Mouse (Mus musculus) liver, adult (tissue): Measurements from ENCODE around the gene Defb29.

Experiments
- GATA4 ChIP-seq: IDR thresholded peaks from 2 replicates; pipeline ENCODE4 v1.6.1; 2014; ENCODE audit warnings: mild to moderate bottlenecking, low read length; ENCODE audit not compliant: insufficient replicate concordance

Gene Defb29

DNA sequence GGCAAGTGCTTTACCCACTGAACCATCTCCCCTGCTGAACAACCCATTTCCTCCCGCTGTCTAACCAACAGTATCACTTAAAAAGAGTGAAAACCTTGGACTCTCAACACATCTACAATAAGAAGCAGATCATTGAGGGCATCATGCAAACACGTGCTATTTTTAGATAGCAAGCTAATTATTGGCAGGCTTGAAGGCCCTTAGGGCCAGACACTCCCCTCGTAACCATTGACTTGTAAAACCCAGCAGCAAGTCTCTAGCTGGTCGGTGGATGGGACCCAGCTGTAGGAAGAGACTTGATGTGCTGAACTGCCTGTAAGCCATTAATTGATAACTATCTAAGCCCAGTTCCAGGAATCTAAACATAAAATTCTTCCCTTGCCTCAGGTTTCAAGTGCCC, 3.6 kb upstream of the Defb29 start:
- no peak for TF ChIP-seq GATA4

DNA sequence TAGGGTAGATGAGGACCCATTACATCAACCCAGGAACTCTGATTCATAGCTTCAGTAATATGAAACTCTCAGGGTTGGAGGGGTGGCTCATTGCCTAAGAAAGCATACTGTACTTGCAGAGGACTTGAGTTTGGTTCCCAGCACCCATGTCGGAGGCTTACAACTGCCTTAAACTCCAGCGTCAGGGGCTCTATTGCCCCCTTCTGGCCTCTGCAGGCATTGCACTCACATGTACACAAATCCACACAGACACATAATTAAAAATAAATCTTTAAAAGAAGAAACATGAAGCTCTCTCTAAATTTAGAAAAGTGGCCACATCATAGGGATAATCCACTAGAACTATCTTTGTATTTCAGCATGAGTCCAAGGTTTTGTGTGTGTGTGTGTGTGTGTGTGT, 3.0 kb upstream of the Defb29 start:
- no peak for TF ChIP-seq GATA4

DNA sequence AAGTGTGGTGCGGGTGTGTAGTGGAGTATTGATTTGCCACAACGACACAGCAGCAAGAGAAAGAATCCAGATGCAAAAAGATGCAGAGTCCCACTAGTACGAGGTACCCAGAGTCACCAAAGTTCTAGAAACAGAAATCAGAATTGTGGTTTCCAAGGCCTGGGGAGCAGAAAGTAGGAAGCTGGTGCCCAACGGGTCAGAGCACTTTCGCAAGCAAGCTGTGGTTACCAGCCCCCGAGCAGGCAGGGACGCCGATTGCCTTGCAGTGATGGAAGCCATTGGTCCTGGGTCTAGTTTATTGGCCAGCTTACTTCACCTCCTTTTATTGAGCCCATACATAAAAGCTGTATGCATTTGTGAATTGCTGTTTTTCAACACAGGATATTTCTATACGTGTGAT, 2.1 kb upstream of the Defb29 start:
- TF ChIP-seq GATA4: no peak

DNA sequence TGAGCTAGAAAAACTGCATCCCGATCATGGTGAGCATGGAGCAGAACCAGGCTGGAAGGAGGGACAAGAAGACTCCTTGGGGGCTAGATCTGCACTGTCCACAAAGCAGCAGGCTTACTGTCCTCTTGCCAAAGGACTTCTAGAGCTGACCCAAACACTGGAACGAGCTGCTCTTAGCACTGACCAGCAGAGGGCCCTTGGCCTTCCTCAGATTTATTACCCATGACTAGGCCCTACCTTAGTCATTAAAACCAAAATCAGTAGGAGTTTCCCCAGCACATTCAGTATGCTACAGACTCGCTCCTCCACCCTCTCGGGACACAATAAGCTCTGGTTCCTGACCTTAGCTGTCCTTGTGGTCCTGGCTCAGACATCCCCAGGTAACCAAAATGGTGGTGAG, 21.9 kb downstream of the Defb29 start, which contains the start of gene Defb28:
Defb28 (plus strand) TSS at position 275 of the 400 bp plus-strand sequence.
- no peak for TF ChIP-seq GATA4

DNA sequence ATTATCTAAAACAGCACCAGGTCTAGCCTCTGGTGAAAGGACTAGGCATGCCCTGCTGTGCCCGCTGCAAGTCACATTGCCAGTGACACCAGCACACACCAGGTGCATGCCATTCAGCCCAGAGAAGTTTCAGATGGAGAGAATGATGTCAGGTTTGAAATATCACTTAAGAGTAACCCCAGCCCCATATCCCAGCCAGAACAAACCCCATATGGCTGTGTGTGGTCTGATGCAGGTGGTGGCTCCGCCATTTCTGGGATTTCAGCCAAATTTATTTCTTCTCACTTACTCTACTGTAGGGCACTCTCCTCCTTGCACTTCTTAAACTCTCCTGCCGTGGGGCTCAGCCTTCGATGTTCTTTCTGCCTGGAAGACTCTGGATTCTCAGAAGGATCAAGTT, 23.8 kb downstream of the Defb29 start:
- no peak for TF ChIP-seq GATA4

DNA sequence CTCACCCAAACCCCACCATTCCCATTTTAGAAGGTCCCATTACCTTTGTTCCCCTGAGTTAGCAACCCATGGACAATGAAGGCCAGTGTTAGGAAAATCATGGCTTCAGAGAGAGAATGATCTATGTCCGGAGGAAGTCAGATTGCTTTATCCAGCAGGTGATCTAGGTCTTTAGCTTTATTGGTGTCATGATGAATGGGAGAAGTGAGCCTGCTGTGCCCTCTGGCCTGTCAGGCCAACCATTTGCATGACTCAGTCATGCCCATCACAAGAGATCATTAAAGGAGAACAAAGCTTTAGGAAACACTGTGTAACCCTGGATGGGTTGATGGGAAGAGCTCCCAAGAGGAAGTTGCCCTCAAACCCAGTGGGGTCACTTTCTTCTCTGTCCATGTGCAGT, 28.3 kb downstream of the Defb29 start, which contains the start of gene Defb26:
Defb26 (minus strand) TSS at position 101 of the 400 bp plus-strand sequence.
- TF ChIP-seq GATA4: no peak

DNA sequence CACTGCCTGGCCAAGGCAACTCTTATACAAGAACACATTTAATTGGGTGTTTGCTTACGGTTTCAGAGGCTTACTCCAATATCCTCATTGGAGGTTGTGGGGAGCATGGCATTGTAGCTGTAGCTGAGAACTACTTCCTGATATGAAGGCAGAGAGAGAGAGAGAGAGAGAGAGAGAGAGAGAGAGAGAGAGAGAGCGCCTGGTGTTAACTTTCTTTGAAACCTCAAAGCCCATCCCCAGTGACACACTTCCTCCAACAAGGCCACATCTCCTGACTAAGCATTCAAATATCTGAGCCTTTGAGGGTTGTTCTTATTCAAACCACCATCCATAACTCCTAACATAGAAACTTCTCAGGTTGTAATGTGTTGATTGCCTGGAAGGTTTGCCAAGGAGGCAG, 35.9 kb downstream of the Defb29 start:
- TF ChIP-seq GATA4: no peak

DNA sequence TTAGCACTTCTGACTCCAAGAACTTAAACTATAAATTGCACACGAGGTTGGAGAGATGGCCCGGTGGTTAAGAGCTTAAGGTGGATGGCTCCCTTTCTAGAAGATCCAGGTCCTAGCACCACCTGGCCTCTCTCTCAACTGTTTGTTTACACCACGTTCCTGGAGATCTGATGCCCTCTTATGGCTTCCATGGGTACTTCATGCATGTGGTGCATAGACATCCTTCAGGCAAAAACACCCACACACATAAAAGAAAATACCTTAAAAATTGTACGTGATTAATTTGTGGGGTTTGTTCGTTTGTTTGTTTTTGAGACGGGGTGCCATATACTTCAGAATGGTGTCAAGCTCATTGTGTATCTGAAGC, 39.1 kb downstream of the Defb29 start:
- no peak for TF ChIP-seq GATA4

DNA sequence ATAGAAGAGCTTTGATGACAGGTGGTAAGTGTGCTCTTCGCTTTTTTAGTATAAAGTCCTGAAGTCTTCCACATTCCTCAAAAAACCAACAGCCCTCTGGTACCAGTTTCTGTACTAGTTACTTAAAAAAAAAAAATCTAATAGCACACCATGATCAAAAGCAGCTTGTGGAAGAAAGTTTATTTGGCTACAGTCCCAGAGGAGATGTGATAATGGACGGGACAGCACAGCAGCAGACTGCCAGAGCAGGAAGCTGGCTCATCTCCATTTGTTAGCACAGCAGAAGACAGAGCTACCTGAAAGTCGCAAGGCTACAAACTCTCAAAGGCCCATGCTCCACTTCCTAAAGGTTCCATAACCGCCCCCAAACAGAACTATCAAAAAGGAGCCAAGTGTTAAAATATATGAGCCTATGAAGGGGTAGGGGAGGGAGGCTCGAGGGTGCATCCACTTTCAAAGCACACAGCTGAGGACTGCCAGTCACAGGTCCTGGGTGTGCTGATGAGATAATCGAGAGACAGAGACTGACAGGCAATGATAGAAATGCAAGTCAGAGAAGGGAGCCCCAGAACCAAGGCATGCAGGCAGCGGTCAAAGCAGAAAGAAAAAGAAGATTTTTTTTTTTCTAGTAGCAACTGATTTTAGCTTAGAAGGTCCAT, 39.6 kb downstream of the Defb29 start:
- TF ChIP-seq GATA4: no peak

DNA sequence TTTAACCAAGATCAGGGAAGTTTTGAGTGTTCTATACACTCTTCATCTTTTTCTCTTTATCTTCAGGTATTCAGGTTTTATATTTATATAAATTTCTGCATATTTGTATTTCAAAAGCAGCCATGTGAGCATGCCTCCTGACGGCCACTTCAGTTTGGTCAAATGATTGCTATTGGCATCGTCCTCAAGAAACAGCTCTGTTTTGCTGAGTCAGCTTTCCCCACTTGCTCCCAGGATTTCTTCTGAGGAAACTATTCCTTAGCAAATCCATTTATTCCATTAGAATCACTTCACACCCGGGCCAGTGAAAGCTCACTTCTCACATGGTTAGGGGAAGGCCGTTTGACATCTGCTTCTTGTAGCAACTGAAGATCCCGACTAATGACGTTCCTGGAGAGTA, 41.9 kb downstream of the Defb29 start:
- TF ChIP-seq GATA4: no peak

DNA sequence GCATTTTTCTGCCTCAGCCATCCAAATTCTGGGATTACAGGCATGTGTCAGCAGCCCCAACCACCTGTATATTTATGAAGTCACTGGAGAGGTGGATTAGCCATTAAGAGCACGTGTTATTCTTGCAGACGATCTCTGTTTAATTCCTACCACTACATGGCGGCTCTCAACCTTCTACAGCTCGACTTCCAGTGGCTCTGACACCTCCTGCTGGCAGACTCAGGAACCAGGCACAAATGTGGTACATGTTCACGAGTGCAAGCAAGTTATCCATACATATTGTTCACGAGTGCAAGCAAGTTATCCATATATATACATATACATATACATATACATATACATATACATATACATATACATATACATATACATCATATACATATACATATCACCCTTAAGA, 46.7 kb downstream of the Defb29 start:
- no peak for TF ChIP-seq GATA4

DNA sequence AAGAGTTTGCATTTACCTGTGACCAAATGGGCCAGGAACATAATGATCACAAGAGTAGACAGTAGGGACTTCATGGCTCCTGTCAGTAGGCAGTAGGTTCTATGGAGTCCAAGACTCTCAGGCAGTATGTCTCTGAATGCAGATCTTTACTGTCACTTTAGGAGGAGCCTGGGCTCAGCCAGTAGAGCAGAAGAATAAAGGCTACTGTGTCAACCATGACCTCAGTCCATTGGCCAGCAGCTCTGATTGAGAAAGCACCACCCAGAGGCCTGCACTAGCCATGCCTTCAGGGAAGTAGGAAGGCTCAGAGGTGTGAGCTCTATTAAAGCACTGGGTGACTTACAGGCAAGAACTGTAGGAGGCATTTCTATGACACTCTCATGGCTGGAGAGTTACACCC, 49.9 kb downstream of the Defb29 start, which contains the start of gene Defb22:
Defb22 (minus strand) TSS at position 101 of the 400 bp plus-strand sequence.
- TF ChIP-seq GATA4: no peak
